Mouse (Mus musculus) fibroblast of lung, adult 2 months (primary cell): ENCODE measurements around the gene Zscan10.

Experiments
- DNase-seq: peaks from one replicate; pipeline ENCODE4 v3.0.0-alpha.2; 2011; ENCODE audit warnings: low read depth

Zscan10 gene

GRCm38 (mm10) chr17:23651363-23651762, 50.7 kb downstream of the Zscan10 start:
- DNase-seq = no peak

GRCm38 (mm10) chr17:23653324-23653723, 52.7 kb downstream of the Zscan10 start:
- DNase-seq = no peak

GRCm38 (mm10) chr17:23654001-23654400, 53.3 kb downstream of the Zscan10 start:
- DNase-seq = no peak

GRCm38 (mm10) chr17:23654410-23654809, 53.8 kb downstream of the Zscan10 start:
- no peak for DNase-seq

GRCm38 (mm10) chr17:23658450-23658849, 57.8 kb downstream of the Zscan10 start:
- DNase-seq = no peak

GRCm38 (mm10) chr17:23660117-23660875, 59.6 kb downstream of the Zscan10 start, which contains the start of gene Bicdl2:
Gene Bicdl2 (plus strand): TSS chr17:23660506.
- DNase-seq = no peak
